Mouse (Mus musculus) kidney, embryonic 16.5 days (tissue): ENCODE data around the gene Dact1. TPM values are rescaled to one million over a fixed set of nuclear protein-coding genes. Genes with fewer than 3 reads are reported as not detected.
A peak's percentile ranks its signal among the peaks of the same experiment; 100 is the strongest.

Source experiments
- ATAC-seq: fragments of 200-750 bp; cut with Nextera tagmentation; 2 replicates; pipeline ENCODE4 v1.8.0; 2017; ENCODE audit warnings: moderate TSS enrichment; ENCODE audit not compliant: low FRiP score, low TSS enrichment
- H3K27ac ChIP-seq: fragments of 300-500 bp; sonication (generic); 2 replicates; pipeline ENCODE4 v1.5.1; 2014; ENCODE audit warnings: low read length
- H3K27me3 ChIP-seq: fragments of 300-500 bp; sonication (generic); 2 replicates; pipeline ENCODE4 v1.6.1; 2014; ENCODE audit warnings: low read length, control low read depth, mixed read lengths; ENCODE audit not compliant: insufficient read depth
- H3K36me3 ChIP-seq: fragments of 300-500 bp; sonication (generic); 2 replicates; pipeline ENCODE4 v1.6.1; 2014; ENCODE audit warnings: low read length, control low read depth, mixed read lengths; ENCODE audit not compliant: insufficient read depth
- H3K4me1 ChIP-seq: fragments of 300-500 bp; sonication (generic); 2 replicates; pipeline ENCODE4 v1.6.1; 2014; ENCODE audit warnings: low read length, control low read depth, mixed read lengths; ENCODE audit not compliant: insufficient read depth
- H3K4me2 ChIP-seq: fragments of 300-500 bp; sonication (generic); replicated peaks from 2 replicates; pipeline ENCODE4 v1.6.1; 2014; ENCODE audit warnings: low read depth, low read length
- H3K4me3 ChIP-seq: fragments of 300-500 bp; sonication (generic); 2 replicates; pipeline ENCODE4 v1.5.1; 2014; ENCODE audit warnings: mild to moderate bottlenecking, low read length
- H3K9ac ChIP-seq: fragments of 300-500 bp; sonication (generic); replicated peaks from 2 replicates; pipeline ENCODE4 v1.6.1; 2014; ENCODE audit warnings: low read length
- H3K9me3 ChIP-seq: fragments of 300-500 bp; sonication (generic); 2 replicates; pipeline ENCODE4 v1.6.1; 2016; ENCODE audit warnings: low read length, control low read depth
- WGBS: fragments of 180-500 bp; shearing (Covaris S2); extraction: QIAGEN DNeasy Blood & Tissue Kit; methylation state at CpG from one replicate; pipeline ENCODE4 v1.1.7; 2014; 5-methylcytosine and 5-hydroxymethylcytosine counted together
- polyA plus RNA-seq: library from polyadenylated mRNA; unstranded; fragments of >200 nt; fragmentation: Nextera tagmentation; extraction: Ambion mirVana; gene quantifications from 2 replicates; pipeline ENCODE4 v1.2.1, GENCODE M21; 2015

The Dact1 gene
- polyA plus RNA-seq, 1 experiment from 2014 or later: 12.5 TPM

DNA sequence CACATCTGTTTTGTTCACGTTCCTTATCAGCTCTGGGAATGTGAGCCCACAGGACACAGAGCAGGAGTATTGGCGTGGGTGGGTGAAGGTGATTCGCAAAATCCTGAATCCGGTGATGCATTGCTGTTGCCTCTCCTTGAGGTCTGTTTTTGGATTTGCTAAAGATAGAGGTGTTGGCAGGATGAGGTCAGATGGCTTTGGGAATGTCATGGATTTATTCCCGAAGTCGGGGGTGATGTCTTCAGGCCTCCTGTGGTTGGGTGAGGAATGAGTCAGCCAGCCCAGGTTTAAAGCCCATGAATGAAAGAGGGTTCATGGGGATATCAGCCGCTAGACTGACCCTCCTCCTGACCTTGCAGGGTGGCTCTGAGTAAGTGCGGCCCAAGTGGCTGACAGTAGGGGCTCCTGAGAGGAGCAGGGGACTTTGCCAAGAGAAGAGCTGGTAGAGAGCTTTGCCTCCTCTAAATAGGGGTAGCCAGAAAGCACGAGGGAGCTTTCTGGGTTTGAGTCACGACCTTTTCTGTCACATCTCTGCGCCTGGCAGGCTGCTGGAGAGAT lies 27.4 kb downstream of the Dact1 start:
- 70% methylated on average over 11 of the region's 11 CpGs for WGBS
- H3K4me3 ChIP-seq: no peak overlapping the region
- H3K36me3 ChIP-seq: no peaks in the 10 kb centered on the region
- ATAC-seq: no peak
- H3K9ac ChIP-seq: no peak overlapping the region
- H3K4me1 ChIP-seq: peaks cover 5% of the 10 kb centered on the region; the same call in 1 of the 2 replicates
- no peak overlapping the region for H3K4me2 ChIP-seq
- no peak overlapping the region for H3K27ac ChIP-seq
- H3K9me3 ChIP-seq: no peaks in the 10 kb centered on the region
- no peaks in the 10 kb centered on the region for H3K27me3 ChIP-seq

DNA sequence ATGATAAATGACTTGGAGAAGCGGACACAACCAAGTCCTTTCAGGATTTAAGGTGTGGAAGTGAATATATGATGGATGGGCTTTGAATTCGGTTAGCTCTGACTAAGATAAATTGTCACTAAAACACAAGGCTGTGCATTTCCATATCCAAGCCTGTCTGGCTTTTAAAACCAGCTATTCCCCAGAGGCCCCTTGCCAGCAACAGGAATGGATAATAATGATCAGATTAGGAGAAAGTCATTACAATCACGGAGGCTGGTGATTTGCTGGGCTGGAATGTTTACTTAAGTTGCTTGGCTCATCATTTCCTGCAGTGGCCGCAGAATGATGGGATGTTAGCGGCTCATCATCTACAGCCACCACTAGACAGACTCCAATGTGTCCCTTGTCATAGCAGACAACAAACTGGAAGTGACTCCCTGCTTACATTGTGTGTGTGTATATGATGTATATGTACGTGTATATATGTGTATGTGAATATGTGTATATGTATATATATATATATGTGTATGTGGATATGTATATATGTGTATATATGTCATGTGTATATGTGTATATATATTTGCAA lies 28.3 kb downstream of the Dact1 start:
- WGBS: 59% methylated on average over 6 of the region's 6 CpGs
- peaks cover 5% of the 10 kb centered on the region; the same call in 1 of the 2 replicates for H3K4me1 ChIP-seq
- ATAC-seq: no peak
- H3K4me2 ChIP-seq: no peak overlapping the region
- no peaks in the 10 kb centered on the region for H3K27me3 ChIP-seq
- H3K36me3 ChIP-seq: no peaks in the 10 kb centered on the region
- H3K9ac ChIP-seq: no peak overlapping the region
- no peaks in the 10 kb centered on the region for H3K9me3 ChIP-seq
- no peak overlapping the region for H3K4me3 ChIP-seq
- no peak overlapping the region for H3K27ac ChIP-seq

DNA sequence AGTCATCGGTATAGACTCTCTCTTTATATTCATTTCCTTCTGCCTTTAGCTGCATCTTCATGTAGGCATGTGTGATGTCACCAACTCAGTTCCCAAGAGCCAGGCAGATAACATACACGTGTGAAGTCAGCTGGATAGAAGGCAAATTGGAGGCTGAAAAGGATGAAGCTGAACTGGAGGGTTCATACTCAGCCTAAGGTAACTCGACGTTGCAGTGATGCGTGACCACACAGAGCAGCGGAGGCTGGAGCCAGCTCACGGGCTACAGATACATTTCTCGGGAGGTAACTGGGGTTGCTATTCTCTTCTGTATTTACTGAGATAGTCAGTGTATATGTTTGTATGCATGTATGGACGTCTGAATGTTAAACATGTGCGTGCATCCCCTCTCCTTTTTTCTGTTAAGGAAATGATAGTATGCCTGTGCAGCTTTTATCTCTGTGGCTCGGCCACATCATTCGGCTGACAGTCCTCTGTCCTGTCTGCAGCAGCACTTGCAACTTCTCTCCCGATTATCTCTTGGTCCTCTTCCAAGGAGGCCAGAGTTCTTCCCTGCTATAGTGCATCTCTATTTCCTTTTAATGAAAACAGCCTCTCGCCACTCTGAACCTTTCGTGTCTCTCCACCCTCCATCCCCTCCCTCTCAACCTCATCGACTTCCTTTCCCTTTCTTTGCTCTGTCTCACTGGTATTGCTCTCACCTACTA lies 29.6 kb downstream of the Dact1 start:
- Histone ChIP-seq H3K9me3 (no peaks in the 10 kb centered on the region), H3K4me3 (no peak overlapping the region), H3K36me3 (no peaks in the 10 kb centered on the region), H3K27ac (no peak overlapping the region), H3K4me1 (peaks cover 5% of the 10 kb centered on the region; the same call in 1 of the 2 replicates), H3K9ac (no peak overlapping the region), H3K27me3 (no peaks in the 10 kb centered on the region), H3K4me2 (no peak overlapping the region)
- no peak for ATAC-seq
- WGBS: 58% methylated on average over 16 of the region's 16 CpGs

DNA sequence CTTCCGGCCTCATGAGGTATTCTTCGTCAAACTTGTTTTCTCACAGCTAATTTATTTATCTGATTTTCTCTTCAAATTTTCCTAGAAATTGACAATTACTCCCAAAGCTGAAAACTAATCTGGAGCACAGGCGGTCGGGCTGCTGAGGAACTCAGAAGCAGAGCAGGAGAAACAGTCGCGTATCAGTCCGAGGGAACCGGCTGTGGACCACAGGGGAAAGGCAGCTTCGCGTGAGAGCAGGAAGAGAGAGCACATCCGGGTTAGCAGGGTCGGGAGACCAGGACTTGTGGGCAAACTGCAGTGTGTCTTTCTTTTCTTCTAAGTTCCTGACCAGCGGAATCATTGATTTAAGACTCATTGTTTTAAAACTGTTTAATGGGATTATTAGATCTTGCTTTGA lies 32.7 kb downstream of the Dact1 start:
- no peaks in the 10 kb centered on the region for H3K9me3 ChIP-seq
- no peaks in the 10 kb centered on the region for H3K36me3 ChIP-seq
- no peak overlapping the region for H3K27ac ChIP-seq
- H3K4me3 ChIP-seq: peak overlapping the region; percentile 8
- H3K4me2 ChIP-seq: peak overlapping the region; percentile 24
- H3K27me3 ChIP-seq: no peaks in the 10 kb centered on the region
- ATAC-seq: no peak
- 41% methylated on average over 13 of the region's 13 CpGs for WGBS
- H3K9ac ChIP-seq: no peak overlapping the region
- H3K4me1 ChIP-seq: peaks cover 19% of the 10 kb centered on the region

DNA sequence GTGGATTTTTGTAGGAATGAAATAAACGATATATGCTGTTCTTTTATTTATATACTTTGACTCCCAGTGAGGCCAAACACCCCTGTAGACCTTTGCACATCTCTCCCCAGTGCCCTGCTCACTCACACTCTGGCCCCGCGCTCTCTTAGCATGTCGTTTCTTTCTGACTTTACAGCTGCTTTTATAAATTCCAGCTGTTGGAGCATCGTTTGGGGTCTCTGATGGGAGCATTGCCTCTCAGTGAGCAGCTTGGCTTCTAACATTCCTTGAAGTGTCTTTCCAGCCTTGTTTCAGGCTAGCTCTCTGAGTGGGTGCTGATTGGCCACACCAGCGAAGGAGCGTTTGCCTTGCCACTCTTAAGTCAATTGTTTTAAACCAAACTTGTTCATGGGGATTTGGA lies 35.8 kb downstream of the Dact1 start:
- H3K4me3 ChIP-seq: no peak overlapping the region
- no peak overlapping the region for H3K9ac ChIP-seq
- WGBS: 39% methylated on average over 7 of the region's 7 CpGs
- peak overlapping the region; percentile 27; the same call in 1 of the 2 replicates for H3K27ac ChIP-seq
- H3K4me2 ChIP-seq: no peak overlapping the region
- no peaks in the 10 kb centered on the region for H3K27me3 ChIP-seq
- H3K36me3 ChIP-seq: no peaks in the 10 kb centered on the region
- H3K4me1 ChIP-seq: peaks cover 14% of the 10 kb centered on the region
- H3K9me3 ChIP-seq: no peaks in the 10 kb centered on the region
- no peak for ATAC-seq

DNA sequence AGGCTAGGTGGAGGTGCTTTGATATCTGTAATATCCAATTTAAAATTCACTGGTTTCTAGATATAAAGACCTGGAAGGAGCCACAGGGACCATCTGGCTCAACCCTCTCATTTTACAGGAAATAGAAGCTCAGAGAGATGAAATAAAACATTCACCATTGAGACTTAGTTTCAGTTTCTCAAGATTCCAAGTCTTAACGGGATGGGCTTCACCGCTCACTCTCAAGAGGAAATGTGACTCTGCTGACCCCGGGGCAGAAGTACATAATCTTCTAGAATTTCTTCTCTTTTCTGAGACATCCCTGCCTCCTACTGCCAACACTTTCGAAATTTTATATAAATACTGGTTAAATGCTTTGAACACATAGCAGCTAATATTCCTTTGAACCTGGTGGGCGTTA lies 36.4 kb downstream of the Dact1 start:
- no peaks in the 10 kb centered on the region for H3K36me3 ChIP-seq
- peak overlapping the region; percentile 27 for H3K27ac ChIP-seq
- peak overlapping the region; percentile 35 for H3K4me2 ChIP-seq
- no peaks in the 10 kb centered on the region for H3K27me3 ChIP-seq
- H3K9me3 ChIP-seq: no peaks in the 10 kb centered on the region
- no peak overlapping the region for H3K9ac ChIP-seq
- ATAC-seq: no peak
- 13% methylated on average over 5 of the region's 5 CpGs for WGBS
- H3K4me1 ChIP-seq: peaks cover 14% of the 10 kb centered on the region
- no peak overlapping the region for H3K4me3 ChIP-seq

DNA sequence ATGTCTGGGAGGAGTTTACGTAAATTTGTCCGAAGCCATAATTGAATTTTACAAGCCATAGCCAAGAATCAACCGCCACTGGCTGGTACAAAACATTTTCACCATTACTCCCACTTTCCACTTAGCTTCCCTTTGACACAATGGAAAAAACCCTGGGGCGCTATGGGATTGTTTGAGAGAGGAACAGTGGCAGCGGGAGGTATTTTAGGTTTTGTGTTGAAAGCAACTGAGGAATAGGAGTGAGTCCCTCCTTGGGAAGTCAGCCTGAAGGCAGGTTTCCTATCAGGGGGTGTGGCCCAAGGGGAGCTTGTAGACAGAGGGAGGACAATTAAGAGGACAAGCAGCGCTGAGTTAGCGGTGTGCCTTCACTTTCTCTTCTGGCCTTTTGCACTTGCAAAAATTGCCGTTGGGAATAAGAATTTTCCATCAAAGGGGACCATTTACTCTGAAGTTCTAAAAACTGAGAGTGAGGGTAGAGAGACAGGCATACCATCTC lies 38.8 kb downstream of the Dact1 start:
- Histone ChIP-seq H3K9me3 (no peaks in the 10 kb centered on the region), H3K4me1 (peaks cover 14% of the 10 kb centered on the region), H3K36me3 (no peaks in the 10 kb centered on the region), H3K27ac (no peak overlapping the region), H3K27me3 (no peaks in the 10 kb centered on the region), H3K9ac (no peak overlapping the region), H3K4me3 (no peak overlapping the region), H3K4me2 (no peak overlapping the region)
- no peak for ATAC-seq
- 68% methylated on average over 8 of the region's 8 CpGs for WGBS

DNA sequence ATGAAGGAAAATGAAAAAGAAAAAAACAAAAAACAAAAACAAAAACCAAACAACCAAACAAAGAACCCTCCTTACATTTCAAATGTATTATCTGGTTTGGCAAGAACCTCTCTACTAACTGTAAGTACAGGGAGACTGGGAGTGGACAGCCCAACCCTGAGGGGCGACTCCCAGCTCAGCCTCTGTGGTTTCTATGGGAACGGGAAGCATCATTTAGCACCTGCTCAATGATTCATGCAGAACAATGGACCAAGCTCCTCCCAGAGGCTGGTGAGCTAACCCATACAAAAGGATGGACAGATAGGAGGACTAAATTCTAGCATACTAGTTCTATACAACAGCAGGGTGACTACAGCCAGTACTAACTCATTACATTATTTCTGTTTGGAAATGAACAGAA lies 40.4 kb downstream of the Dact1 start:
- no peaks in the 10 kb centered on the region for H3K9me3 ChIP-seq
- H3K9ac ChIP-seq: no peak overlapping the region
- no peak for ATAC-seq
- H3K27me3 ChIP-seq: no peaks in the 10 kb centered on the region
- no peak overlapping the region for H3K27ac ChIP-seq
- no peak overlapping the region for H3K4me2 ChIP-seq
- H3K4me3 ChIP-seq: no peak overlapping the region
- WGBS: 49% methylated on average over 2 of the region's 2 CpGs
- H3K4me1 ChIP-seq: peaks cover 22% of the 10 kb centered on the region
- H3K36me3 ChIP-seq: no peaks in the 10 kb centered on the region

DNA sequence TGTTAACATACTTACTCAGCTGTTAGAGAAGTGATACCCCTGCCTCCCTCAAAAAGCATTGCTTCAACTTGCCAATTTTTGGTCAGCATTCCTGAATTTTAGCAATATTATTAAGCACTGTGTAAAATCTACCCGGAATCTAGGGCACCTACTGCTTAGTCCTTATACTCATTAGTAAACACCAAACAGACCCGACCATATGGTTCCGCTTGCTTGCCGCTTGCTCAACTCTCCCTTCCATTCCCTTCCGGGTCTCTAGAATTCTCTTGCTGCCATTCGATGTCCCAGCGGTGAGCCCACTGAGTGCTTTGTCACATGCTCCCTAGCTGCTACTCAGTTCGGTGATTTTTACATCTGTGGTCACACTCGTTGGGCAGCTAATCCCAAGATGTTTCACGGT lies 45.0 kb downstream of the Dact1 start:
- no peaks in the 10 kb centered on the region for H3K27me3 ChIP-seq
- no peaks in the 10 kb centered on the region for H3K36me3 ChIP-seq
- H3K9me3 ChIP-seq: no peaks in the 10 kb centered on the region; the same call in 1 of the 2 replicates
- no peak overlapping the region for H3K4me2 ChIP-seq
- ATAC-seq: no peak
- no peak overlapping the region for H3K4me3 ChIP-seq
- no peak overlapping the region for H3K9ac ChIP-seq
- 30% methylated on average over 10 of the region's 10 CpGs for WGBS
- H3K27ac ChIP-seq: no peak overlapping the region
- H3K4me1 ChIP-seq: peaks cover 10% of the 10 kb centered on the region; the same call in 1 of the 2 replicates

DNA sequence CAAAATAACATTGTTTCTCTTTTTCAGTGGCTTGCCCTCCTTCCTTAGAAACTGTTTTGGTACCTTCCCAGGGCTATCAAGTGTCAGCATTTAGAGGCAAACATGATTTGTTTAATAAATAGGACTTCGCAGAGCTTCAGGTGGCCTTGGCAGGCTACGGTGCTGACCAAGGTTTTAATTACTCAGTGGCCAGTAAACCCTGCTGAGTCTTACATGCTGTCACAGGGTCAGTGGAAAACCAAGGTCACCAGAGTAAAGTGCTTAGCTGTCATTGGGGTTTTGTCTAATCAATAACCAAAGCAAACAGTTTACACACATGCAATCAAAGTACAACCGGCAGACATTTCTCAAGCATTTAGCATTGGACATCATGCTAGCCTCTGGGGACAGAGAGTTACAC lies 45.4 kb downstream of the Dact1 start:
- Histone ChIP-seq H3K36me3 (no peaks in the 10 kb centered on the region), H3K27ac (no peak overlapping the region), H3K9me3 (no peaks in the 10 kb centered on the region; the same call in 1 of the 2 replicates), H3K4me2 (no peak overlapping the region), H3K4me3 (no peak overlapping the region), H3K9ac (no peak overlapping the region), H3K4me1 (peaks cover 10% of the 10 kb centered on the region; the same call in 1 of the 2 replicates), H3K27me3 (no peaks in the 10 kb centered on the region)
- ATAC-seq: peak; percentile 75; the same call in 1 of the 2 replicates
- WGBS: 33% methylated on average over 3 of the region's 3 CpGs
